Mouse (Mus musculus) ES-CJ7 (cell line): ENCODE data around the gene Syn3.
A peak's percentile ranks its signal among the peaks of the same experiment; 100 is the strongest.

ENCODE experiments used
- DNase-seq: peaks from one replicate; pipeline ENCODE4 v3.0.0; 2011; ENCODE audit warnings: low read depth, low spot score

The Syn3 gene

DNA sequence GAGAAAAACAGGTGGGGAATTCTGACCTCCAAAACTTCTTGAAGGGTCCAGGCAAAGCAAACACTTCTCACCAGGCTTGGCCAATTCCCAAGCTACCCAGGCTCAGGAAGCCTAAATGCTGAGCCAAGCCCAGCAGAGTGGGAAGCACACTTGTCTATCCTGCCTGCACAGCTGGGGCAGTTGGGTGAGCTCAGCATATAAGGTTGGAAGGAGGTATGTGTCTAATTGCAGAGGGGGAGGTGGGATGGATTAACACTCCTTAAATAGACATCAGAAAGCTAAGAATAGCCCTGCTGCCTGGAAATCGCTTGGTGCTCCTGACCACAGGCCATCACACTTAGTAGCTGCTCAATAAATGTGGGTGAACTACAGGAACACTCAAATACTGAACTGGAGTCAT, 185.2 kb downstream of the Syn3 start:
- DNase-seq = no peak

DNA sequence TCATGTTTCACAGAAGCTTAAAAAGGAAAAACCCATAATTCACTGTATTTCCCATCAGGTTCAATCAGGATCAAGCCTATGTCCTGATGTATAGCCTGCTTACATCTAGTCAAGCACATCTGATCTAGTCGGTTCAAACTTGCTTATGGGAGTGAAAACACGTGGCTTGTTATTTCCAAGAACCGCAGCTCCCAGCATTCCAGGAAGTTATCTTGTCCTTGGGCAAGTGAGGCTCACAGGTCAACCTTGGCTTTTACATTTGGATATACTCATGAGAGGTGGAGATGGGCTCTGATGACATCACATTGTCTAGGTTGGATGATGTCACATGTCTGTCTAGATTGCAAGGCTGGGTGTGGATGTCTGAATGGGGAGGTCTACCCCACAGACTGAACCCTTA, 185.7 kb downstream of the Syn3 start:
- no peak for DNase-seq

DNA sequence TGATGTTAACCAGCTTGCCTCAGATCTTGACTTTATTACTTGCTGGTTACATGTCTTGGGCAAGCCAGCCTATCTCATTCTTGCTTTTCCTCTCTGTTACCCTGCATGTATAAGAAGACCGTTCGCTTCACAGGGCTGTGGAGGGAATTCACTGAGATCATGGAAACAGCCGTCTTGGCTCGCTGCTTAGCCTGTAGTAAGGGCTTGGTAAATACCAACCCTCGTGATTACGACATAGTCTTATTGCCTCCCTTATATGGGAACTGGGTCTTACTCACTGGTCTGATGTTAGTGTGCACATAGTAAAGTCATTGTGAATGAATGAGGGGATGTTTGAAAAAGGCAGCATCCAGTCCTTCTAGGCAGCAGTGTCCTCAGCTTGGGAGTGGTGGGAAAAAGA, 188.2 kb downstream of the Syn3 start:
- DNase-seq = no peak

DNA sequence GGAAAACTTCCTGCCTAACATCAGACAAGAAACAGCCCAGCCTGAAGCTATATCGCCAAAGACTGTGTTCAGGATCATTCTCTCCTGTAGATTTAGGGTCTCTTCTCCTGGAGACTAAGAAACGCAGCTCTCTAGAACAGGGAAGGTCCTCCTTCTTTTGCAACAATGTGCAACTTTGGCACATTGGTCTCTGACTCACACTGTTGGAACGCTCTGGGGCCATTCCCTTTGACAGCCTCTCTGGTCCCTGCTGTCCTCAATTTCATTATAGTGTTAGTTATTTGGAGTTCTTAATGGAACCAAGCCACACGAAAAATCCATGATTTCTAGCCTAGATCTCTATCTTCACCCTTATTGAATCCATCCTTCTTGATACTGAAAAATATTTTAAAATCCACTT, 191.5 kb downstream of the Syn3 start:
- no peak for DNase-seq

DNA sequence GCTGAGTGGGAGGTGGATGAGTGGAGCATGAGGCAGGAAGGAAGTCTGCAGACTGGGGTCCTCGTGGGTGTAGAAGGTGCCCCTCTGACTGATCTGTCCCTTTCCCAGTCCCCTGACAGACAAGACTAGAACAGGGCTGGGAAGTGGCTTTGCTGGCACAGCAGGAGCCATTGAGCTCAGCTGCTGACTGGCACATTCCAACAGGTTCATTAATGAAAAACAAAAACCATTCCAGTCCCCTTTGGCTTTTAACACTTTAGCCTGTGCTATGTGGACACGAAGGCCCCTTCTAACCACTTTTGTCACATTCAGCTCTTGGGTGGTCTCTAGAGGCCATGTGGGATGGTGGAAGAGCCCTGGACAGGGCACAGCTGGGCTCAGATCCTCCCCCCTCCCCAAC, 194.1 kb downstream of the Syn3 start:
- DNase-seq = no peak

DNA sequence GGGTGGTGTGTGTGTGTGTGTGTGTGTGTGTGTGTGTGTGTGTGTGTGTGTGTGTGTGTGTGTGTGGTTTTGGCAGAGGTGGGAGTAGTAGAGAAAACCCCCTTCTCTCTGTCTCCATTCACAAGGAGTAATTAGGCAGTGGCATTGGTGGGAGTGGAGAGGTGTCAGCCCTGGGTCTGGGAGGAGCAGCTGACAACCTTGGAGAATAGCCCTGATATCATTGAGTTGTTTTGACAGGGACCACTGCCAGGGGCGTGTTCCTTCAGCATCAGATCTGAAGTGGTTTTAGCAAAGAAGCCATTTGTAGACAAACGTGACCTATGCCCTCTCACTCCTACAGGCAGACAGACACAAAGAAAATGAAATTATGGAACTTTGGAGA, 195.2 kb downstream of the Syn3 start:
- DNase-seq = no peak

DNA sequence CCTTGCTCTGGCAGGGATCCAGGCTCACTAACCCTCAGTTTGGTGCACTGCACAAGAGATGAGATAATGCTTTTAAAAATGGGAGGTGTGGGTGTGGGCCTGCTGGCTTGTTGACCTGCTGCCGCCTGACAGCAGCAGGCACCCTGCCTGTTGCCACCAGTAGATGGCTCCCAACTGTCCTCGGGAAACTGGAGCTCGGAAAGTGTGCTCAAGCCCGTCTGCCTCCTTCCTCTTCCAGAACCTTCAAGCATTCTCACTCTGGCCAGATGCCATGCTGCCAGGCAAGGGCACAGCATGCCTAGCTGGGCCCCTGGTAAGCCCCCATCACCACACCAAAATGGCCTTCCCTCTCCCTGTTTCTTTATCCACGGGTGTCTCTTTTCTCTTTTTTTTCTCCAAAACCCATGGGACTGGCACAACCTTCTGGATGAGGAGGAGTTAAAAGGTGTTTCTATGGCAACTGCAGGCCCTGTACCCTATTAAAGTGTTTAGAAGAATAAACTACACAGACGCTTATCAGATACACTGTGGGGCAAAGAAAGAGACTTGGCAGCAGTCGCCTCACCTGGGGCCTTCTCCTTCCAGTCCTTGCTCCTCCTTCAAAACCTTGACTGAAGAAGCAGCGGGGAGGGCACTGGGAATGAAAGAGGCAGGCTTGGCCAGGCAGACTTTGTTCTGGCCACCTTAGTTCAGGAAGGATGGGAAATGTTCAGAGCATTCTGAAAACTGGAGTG, 195.8 kb downstream of the Syn3 start:
- DNase-seq = peak; percentile 65

DNA sequence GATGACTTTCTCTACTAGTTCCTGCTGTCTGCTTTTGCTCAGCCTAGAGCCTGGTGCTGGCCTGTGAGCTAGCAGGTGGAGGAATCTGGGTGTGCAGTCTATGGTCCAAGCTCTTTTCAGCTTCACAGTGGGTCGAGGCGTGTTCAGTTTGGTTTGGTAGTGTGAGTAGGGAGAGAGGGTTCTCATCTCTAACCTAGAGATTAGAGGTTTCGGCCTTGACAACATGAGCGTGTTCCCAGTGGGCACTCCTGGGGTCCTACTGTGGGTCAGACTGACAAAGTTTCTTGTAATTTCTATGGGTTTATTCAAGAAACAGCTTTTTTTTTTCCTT, 196.4 kb downstream of the Syn3 start:
- no peak for DNase-seq

DNA sequence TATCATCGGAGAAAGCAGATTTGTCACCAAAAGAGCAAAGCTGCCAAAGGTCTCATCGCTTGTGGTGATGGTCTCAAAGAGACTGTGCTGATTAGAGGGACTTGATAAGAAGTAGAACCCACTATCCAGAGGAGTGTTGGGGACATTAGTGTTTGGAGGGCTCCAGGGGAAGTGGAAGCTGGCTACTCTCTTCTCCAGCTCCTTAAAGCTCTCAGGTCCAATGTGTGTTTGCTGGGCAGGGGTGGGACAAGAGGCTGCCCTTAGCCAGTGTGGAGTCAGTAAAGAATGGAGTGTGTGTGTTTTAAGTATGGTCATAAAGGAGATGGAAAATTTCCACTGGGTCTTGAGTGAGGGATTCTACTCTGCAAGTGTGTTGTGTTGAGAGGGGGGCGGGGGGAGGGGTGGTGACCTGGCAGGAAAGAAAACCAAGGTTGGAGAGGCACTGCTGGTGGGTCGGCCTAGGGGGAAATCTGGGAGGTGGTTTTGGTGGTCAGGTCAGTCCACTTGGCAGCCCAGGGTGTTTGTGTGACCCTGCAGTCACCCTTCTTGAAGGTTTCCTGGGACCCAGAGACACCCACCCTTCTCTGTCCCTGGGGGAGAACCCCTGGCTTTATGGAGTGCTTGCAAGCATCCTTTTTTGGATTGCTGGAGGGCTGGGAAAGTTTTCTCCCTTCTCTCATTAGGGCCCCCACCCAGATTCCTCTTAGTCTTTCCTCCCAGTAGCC, 196.9 kb downstream of the Syn3 start:
- DNase-seq = no peak

DNA sequence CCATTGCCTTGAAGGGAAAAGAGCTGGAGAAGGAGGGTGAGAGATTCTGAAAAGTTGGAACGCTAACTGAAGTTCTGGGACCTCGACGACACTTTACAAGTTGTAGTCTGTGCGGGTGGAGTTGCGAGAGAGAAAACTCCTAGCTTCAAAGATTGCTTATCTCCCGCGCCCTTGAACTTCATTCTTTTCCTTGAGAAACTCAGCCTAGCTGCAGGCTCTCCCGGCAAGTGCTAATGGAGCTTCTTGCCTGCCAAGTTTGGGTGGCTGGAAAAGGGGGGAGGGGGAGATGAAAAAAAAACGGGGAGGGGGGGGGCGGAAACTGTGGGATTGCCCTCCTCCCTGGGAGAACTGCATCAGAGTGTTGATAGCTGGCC, 197.6 kb downstream of the Syn3 start:
- DNase-seq = no peak

DNA sequence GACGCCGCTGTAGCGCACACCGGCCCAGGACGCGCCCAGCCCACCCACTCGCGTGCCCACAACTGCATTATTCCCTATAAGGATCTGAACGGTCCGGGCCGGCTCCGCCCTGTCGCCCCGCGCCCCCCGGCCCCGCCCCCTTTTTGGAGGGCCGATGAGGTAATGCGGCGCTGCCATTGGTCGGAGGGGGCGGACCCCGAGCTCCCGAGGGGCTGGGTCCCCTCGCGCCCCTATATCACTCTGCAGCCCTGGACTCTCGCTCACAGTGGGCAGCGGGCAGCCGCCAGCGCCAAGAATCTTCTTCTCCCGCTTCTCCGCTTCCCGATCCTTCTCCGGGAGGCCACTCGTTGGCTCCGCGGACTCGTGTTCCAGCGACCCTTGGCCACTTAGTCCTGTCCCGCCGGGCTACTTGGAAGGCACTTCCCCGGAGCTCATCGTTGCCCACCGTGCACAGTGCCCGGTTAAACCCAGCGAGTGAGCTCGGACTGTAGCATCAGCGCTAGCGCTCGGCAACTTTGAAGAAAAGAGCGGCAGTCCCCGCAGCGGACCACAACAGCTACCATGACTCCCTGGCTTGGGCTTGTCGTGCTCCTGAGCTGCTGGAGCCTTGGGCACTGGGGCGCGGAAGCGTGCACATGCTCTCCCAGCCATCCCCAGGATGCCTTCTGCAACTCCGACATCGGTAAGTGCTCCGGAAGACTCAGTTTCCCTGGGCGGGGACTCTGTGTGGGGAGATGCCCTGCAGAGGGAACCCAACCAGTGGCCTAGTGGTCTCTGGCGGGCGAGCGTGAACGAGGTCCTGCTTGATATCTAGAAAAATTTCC, 198.2 kb downstream of the Syn3 start, which contains the start of gene Timp3:
Timp3 (plus strand) TSS at position 80 of the 824 bp plus-strand sequence.
- peak; percentile 29 for DNase-seq

DNA sequence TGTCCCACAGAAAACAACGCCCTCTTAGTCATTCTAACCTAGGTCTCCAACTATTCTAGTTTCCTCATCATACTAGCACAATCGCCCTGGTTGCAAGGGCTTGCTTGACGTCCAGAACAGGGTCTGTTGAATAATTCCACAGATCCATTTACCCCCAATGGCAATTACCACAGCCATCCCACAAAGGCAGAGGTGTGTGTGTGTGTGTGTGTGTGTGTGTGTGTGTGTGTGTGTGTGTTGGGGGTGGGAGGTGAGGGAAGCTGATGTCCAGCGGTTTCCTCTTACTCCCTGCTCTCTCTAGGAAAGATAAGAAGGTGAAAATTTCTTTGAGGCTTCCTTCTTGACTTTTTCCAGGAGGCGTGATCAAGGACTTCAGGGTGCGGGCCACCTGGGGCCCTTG, 198.9 kb downstream of the Syn3 start:
- no peak for DNase-seq

DNA sequence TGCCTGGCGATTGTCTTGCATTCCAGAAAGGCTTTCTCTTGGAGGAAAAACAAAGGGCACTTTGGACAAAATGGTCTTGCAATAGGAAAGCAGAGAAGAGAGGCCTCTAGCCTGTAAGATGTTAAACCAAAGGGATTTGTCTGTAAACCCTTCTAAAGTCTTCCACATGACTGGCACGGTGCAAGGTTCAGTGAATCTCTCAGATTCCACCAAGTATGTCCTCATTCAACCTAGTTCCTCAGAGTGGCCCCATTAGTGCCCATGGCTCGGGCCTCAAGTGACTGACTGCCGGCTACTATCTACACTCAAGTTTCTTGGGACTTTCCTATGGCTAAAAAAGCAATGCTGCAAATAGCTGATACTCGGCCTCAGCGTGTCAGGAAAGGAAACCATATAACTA, 200.4 kb downstream of the Syn3 start:
- no peak for DNase-seq

DNA sequence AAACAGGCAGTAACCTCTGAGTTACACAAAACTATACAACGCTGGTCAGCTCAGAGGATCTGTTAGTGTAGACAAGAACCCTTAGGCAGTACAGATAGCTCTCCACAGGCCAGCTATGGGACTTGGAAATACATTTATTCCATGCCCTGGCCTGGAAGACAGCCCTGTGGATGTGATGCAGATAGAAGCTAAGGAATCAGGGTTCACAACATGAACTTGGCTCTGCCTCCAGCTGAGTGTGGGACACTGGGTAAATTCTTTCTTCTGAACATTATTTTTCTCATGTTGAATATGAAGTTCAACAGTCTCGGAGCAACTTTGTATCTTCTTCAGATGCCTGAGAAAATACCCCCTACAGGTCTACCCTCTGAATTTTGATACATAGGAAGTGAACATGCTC, 201.4 kb downstream of the Syn3 start:
- DNase-seq = no peak

DNA sequence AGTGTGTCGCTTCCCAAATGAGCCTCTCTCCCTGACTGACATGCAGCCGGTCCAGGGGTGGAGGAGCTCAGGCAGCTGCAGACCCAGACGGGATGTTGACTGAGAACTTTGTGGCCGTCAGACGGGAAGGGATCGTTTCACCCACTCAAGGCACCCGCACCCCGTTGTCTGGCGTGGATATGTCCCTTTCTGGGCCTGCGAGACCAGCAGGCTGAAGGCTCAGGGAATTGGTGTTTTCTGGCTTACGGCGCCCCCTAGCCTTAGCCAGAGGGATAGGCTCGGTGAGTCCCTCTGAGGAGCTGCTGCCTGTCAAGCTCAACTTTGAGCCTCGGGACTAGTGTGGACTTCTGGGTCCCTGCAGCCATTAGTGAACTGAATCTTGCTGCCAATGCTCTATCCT, 202.6 kb downstream of the Syn3 start:
- peak; percentile 65 for DNase-seq

DNA sequence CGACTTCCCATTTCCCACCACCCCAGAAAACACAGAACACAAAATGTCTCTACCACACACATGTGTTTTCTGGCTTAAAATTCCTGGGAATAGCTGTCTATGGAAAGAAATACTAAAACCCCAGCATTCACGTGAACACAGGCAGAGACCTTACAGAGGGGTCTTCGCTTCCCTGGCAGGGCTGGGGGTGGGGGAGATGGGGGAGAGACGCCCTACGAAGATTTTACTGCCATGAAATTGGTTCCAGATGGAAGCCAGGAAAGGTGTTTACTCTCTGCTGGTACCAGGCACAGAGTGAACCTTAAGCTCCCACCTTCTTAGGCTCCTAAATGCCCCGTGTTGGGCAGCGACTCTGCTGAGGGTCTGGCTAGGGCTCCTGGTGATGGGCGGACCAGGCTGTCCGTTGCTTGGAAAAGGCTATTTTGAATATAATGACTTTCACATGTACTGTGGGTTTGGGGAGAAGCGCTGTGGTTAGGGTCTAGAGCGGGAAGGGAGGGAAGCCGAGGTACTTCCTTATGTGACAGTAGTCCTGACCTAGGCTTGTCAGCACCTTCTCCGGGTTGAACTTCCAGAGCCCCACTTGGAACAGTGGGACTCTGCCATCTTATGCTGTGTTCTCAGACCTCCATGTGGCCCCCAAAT, 203.1 kb downstream of the Syn3 start:
- no peak for DNase-seq

DNA sequence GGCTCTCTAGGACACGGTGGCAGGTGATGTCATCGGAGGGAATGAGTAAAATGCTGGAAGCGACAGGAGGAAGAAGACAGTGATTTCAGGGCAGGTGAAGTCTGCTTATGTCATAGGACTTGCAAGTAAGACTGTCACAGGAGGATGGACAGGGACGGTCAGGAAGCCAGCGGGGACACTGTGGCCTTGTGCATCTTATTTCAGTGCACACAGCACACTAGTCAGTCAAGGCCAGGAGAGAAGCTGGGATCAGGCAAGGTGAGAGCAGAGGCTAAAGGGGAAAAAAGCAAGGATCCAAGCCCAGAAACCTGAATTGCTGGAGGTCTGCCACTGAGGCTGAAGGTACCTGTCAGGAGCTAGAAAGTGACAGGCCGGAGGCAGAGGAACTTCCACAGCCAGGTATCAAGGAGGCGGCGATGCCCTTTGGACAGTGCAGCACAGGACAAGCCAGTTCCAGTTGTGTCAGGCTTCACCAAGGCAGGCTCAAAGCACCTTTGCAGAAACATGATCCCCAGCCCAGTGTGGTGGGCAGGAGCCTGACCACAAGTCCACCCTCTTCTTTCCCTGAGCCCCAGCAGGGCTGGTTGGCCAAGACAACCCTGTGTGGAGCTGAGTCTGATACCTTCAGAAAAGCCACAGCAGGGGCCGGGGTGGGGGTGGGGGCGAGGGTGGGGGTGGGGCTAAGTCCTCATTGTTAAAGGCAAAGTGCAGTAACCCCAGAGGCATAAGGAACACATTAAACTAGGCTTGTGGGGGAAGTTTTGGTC, 203.9 kb downstream of the Syn3 start:
- DNase-seq = no peak

DNA sequence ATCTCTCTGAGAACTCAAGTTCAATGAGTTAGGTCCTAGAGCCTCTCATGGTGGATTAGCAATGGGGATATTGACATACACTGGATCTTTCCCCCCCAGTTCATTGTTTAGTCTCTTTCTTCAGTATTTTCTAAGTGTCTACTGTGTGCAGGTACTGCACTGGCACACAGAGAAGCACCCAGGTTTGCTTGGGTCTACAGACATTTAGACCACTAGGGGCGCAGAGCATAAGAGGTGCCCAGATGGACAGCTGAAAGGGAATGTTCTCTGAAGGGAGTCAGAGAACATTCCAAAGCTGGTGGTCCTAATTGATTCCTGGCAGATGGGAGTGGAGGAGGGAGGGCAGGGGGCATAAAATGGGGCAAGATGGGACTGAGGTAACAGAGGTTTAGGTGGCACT, 204.8 kb downstream of the Syn3 start:
- peak; percentile 23 for DNase-seq

DNA sequence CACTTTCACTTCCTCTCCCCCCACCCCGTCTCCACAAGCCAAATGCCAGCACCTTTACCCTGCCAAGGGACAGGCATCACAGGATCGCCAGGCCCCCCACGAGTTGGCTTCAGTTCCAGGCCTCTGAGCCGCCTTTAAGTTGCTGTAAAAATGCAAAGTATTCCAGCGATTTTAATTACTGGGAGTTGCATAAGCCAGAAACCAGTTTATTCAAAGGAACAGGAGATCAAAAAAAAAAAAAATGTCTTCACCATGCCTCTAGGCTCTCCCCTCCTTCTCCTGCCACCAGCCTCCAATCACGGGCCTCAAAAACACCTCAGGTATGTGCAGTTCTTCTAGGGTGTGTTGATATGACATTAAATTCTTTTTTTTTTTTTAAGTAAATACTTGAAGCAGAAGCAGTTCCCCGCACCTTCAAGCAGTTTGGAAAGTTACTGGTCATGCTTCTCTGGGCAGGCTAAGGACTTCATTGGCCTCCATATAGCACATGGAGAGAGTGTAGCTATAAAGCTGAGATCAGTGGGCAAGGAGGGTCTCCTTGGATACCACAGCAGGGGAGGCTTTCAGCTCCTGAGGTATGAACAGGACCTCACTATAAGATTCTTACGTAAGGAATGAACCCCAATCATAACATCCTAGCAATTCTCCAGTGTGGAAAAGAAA, 208.5 kb downstream of the Syn3 start:
- DNase-seq = no peak

DNA sequence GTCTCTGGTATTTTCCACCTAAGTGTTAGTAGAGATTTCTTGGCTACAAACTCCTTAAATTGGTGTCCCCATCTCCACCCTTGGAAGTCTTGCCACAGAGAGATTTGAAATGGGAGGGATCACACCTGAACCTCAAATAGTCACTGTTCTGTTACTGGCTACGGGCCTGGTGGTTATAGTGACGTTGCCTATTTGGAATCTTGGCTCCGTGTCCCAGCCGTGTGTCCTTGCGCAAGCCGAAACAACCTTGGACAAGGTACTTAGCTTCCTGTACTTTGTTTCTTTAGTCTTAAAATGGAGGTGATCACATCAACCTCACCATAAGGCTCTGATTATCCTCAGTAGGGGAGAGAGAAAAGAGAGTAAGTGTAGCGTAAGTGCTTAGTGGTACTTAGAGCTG, 212.2 kb downstream of the Syn3 start:
- DNase-seq = no peak

DNA sequence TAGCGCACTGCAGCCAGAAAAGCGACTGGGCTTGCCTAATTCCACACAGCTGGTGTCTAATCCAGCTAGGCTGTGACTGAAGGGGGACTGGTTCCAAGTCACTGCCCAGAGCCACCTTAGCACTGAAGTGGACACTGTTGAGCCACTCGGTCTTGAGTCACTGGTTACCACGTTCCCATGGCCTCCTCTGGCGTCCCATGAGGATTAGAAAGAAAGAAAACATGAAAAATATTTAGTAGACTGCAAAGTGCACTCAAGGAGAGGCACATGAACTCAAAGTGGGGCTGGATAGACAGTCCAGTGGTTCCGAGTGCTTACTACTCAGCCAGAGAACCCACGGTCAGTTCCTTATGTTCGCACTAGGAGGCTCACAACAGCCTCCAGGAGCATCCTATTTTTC, 217.5 kb downstream of the Syn3 start:
- no peak for DNase-seq
